Mouse (Mus musculus) brain, embryonic 14.5 days (tissue): ENCODE measurements at regions not wholly inside any gene's neighbourhood (a gene's known extent, or its start where the extent isn't known, plus 50 kb on each side); places are given as distances from the start of the nearest gene placed in this dataset.

Experiments used
- DNase-seq: peaks from one replicate; pipeline ENCODE4 v3.0.0-alpha.2; 2011; ENCODE audit warnings: low read depth
- CTCF ChIP-seq: fragments of 200-500 bp; IDR thresholded peaks from 2 replicates; pipeline ENCODE4 v1.5.1; 2012; ENCODE audit warnings: inconsistent platforms, mild to moderate bottlenecking, moderate library complexity, borderline replicate concordance; ENCODE audit not compliant: insufficient read depth, insufficient read length; ENCODE audit errors: extremely low read depth
- POLR2A ChIP-seq: fragments of 200-500 bp; IDR thresholded peaks from 2 replicates; pipeline ENCODE4 v1.6.1; 2012; ENCODE audit warnings: mild to moderate bottlenecking, inconsistent platforms, borderline replicate concordance; ENCODE audit not compliant: poor library complexity, insufficient read depth, insufficient read length, severe bottlenecking; ENCODE audit errors: extremely low read depth

- TF ChIP-seq POLR2A (no peak), CTCF (no peak)
- peak; percentile 81 for DNase-seq
Measured at GRCm38 (mm10) chr4:153321085-153321484, 161.5 kb downstream of the Ajap1 start.

DNA sequence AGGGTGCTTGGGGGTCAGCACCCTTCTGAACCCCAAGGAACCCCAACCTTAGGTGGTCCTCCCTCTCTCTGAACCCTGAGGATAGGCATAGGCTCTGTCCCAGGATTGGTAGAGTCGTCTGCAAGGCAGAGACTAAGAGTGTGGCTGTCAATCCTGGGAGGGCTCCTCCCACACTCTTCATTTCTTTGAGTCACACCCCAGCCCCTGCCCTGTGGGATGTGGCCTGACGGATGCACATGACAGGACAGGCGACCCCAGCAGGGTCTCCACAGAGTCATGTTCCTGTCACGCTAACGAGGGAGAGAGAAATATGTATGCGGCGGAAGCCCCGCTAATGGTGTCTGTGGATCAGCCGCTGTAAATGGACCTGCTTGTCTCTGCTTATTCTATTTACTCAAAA is 162.0 kb downstream of the Ajap1 start:
- TF ChIP-seq CTCF: no peak
- TF ChIP-seq POLR2A: no peak
- peak; percentile 55 for DNase-seq

GRCm38 (mm10) chr4:153316964-153317724 is 165.5 kb downstream of the Ajap1 start:
- DNase-seq: no peak
- TF ChIP-seq POLR2A: no peak
- TF ChIP-seq CTCF: no peak

DNA sequence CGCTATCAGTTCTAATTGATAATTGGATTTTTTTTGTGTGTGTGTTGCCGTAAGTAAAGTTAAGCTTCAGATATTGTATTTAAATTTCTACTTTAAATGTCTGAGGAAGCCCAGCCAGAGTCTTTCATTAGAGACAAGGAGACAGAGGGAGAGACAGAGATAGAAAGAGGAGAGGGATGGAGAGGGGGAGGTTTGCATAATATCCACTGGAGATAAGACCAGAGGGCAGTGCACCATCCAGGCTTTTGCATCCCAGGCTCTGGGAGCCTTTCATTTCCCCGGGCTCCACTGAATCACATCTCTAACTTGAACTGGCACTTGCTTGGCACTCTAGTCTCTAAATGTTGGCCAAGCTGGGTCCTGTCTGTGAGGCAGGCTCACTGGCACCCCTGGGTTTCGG is 166.1 kb downstream of the Ajap1 start:
- no peak for TF ChIP-seq CTCF
- TF ChIP-seq POLR2A: no peak
- no peak for DNase-seq

DNA sequence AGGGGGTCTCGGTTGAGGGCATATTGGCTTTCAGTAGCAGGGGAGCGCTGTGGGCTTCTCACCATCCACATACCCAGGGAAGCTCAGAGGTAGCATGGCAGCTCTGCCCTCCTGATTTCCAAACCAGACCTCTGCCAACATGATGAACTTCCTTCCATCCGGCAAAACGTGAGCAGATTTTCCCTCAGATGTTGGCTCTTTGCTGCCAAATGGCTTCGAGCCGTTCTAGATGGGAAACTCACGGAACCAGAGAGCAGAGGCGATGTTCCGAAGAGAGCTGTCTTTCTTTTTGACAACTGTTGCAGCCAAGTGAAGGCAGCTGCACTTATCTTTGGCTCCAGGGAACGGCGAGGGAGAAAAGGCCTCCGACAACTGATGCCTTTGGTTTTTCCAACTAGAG is 168.7 kb downstream of the Ajap1 start:
- DNase-seq: no peak
- no peak for TF ChIP-seq POLR2A
- no peak for TF ChIP-seq CTCF

DNA sequence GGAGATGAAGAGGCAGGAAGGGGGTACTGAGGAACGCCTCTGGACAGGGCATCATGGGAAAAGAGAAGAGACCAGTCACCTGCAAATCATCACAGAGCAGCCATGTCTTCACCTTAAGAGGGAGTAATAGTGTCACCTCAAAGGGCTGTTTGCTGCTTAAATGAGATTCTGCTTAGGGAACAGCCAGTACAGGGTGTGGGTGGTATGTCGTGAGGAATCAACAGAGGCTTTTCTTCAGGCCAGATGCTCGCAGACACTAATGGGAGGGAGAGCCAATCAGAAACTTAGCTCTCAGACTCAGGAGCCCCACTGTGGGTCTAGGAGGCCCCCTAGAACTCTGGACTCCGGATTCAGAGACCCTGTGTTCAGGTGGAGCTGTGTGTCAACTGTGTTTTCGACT is 171.0 kb downstream of the Ajap1 start:
- TF ChIP-seq POLR2A (no peak), CTCF (no peak)
- DNase-seq: no peak

DNA sequence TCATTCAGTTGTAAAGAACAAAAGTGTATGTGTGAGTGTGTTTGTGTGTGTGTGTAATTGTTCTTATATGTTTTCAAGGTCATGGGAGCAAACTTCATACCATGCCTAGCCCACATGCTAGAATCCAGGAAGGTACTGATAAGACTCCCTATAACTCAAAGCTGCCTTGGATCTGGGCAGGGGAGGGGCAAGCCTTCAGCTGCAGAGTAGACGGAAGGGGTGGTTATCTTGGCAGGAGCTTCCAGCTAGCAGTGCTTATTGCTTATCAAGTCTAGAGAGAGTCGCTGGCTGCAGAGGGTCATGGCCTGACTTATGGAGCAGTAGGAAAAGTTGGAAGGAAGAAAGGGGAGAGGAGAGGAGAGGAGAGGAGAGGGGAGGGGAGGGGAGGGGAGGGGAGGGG is 172.0 kb downstream of the Ajap1 start:
- TF ChIP-seq POLR2A (no peak), CTCF (no peak)
- no peak for DNase-seq

GRCm38 (mm10) chr4:153303521-153303920 is 179.1 kb downstream of the Ajap1 start:
- TF ChIP-seq POLR2A (no peak), CTCF (no peak)
- peak; percentile 23 for DNase-seq

GRCm38 (mm10) chr4:153302855-153303254 is 179.8 kb downstream of the Ajap1 start:
- no peak for DNase-seq
- TF ChIP-seq POLR2A: no peak
- no peak for TF ChIP-seq CTCF

GRCm38 (mm10) chr4:153298277-153298676 is 184.3 kb downstream of the Ajap1 start:
- no peak for TF ChIP-seq POLR2A
- TF ChIP-seq CTCF: no peak
- DNase-seq: no peak

DNA sequence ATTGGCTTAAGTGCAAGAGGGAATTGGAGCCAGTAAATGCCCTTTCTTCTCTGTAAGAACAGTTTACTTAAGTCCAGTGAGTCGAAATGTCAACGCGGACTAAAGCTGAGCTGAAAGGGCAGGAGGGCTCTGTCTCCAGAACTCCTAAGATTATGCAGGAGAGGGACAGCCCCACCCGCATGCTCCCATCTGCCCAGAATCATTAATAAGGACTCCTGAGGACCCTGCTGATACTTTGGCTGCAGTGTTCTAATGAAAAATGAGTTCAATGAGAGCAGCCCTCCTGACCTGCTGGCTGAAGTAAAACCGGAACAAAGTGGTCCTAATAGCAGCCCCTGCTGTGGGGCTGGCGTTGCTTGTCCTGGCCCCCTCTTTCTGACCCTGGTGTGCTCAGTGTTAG is 187.8 kb downstream of the Ajap1 start:
- peak; percentile 31 for DNase-seq
- TF ChIP-seq CTCF (no peak), POLR2A (no peak)

DNA sequence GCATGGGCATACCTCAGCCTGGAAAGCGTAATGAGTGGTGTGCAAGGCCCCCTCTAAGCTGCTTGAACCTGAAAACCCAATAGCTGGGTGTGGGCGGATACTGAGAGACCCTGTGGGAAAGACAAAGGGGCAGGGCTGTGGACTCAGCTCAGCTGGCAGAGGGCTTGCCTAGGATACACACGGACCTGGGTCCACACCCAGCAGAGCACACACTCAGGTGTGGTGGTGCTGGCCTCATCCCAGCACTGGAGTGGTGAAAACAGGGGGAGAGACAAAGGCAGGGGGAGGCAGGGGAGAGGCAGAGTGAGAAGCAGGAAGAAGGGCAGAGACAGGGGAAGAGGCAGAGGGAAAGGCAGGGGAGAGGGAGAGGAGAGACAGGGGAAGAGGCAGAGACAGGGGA is 189.5 kb downstream of the Ajap1 start:
- no peak for TF ChIP-seq POLR2A
- TF ChIP-seq CTCF: no peak
- DNase-seq: no peak
